Comparison of ENCODE assay signal across 8 mouse cellular contexts in the genomic region with DNA sequence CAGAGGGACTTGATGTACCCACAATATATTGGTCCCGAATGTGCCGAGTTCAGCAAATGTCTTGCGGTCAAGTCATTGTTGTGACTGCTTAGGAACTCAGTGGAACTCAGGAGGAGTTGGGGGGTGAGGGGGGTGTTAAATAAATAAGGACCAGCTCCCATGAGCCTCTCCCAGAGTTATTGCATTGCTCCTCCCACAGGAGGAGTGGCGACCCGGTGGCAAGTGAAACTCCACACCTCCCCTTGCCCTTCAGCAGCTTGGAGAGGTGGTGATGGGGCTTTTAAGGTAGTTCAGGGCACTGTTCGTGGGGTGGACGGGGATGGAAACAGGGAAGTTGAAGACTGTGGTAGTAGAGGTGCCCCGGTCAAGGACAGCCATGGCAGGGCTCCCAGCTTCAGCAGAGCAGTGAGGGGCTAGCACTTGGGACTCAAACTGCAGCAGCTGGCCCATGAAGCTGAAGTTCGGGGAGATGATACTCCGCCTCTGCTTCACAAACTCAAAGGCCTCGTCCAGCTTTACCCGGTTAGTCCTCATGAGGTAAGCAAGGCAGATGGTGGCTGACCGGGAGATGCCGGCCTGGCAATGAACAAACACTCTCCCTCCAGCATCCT. TPM values are rescaled to one million over a fixed set of nuclear protein-coding genes. Genes with fewer than 3 reads are reported as not detected.
A peak's percentile ranks its signal among the peaks of the same experiment; 100 is the strongest.
DNase-seq lines count a peak whose midpoint lies in the region; ATAC-seq and TF ChIP-seq lines count a peak whose summit lies in the region.

No protein-coding gene starts in this region.

- no peaks in the 10 kb centered on the region for H3K9me3 ChIP-seq in forebrain, embryonic 15.5 days
- H3K9me3 ChIP-seq in intestine, embryonic 16.5 days (ENCODE audit: control insufficient read depth, low read length), result no peaks in the 10 kb centered on the region
- no peaks in the 10 kb centered on the region for H3K9me3 ChIP-seq in lung, embryonic 15.5 days
- H3K9me3 ChIP-seq in stomach, postnatal 0 days (ENCODE audit: control insufficient read depth, low read length), result no peaks in the 10 kb centered on the region

- peaks cover 55% of the 10 kb centered on the region for H3K4me1 ChIP-seq in forebrain, embryonic 15.5 days
- H3K4me1 ChIP-seq in intestine, embryonic 16.5 days (ENCODE audit: control insufficient read depth, insufficient read depth, low read length), result peaks cover 34% of the 10 kb centered on the region
- peaks cover 71% of the 10 kb centered on the region for H3K4me1 ChIP-seq in lung, embryonic 15.5 days
- peaks cover 9% of the 10 kb centered on the region for H3K4me1 ChIP-seq in stomach, postnatal 0 days (replicated peaks; ENCODE audit: control insufficient read depth, insufficient read depth)

- no peaks in the 10 kb centered on the region for H3K36me3 ChIP-seq in forebrain, embryonic 15.5 days
- no peaks in the 10 kb centered on the region for H3K36me3 ChIP-seq in intestine, embryonic 16.5 days (ENCODE audit: control insufficient read depth, insufficient read depth, low read length)
- H3K36me3 ChIP-seq in lung, embryonic 15.5 days, result 0 out of 2 replicates have a peak, but pooled peaks cover 3% of the 10 kb centered on the region
- H3K36me3 ChIP-seq in stomach, postnatal 0 days (ENCODE audit: control insufficient read depth, insufficient read depth, low read length), result peaks cover 3% of the 10 kb centered on the region; the same call in 1 of the 2 replicates

- H3K4me2 ChIP-seq in forebrain, embryonic 15.5 days (replicated peaks), result peak overlapping the region; percentile 68
- H3K4me2 ChIP-seq in intestine, embryonic 16.5 days (ENCODE audit: low read depth, low read length), result peak overlapping the region; percentile 83
- peak overlapping the region; percentile 88 for H3K4me2 ChIP-seq in lung, embryonic 15.5 days
- peak overlapping the region; percentile 60 for H3K4me2 ChIP-seq in stomach, postnatal 0 days (replicated peaks; ENCODE audit: low read depth)

- peak overlapping the region; percentile 96 for H3K9ac ChIP-seq in forebrain, embryonic 15.5 days (replicated peaks)
- H3K9ac ChIP-seq in intestine, embryonic 16.5 days (ENCODE audit: low read depth, low read length), result peak overlapping the region; percentile 84
- peak overlapping the region; percentile 81 for H3K9ac ChIP-seq in lung, embryonic 15.5 days
- peak overlapping the region; percentile 94 for H3K9ac ChIP-seq in stomach, postnatal 0 days (ENCODE audit: low read length)

- no peak for TF ChIP-seq EP300 in stomach, postnatal 0 days (optimal IDR thresholded peaks at IDR 0.05)

- no peaks in the 10 kb centered on the region for H3K27me3 ChIP-seq in forebrain, embryonic 15.5 days
- H3K27me3 ChIP-seq in intestine, embryonic 16.5 days (replicated peaks; ENCODE audit: control insufficient read depth, insufficient read depth, low read length), result no peaks in the 10 kb centered on the region
- H3K27me3 ChIP-seq in lung, embryonic 15.5 days, result no peaks in the 10 kb centered on the region
- no peaks in the 10 kb centered on the region for H3K27me3 ChIP-seq in stomach, postnatal 0 days (ENCODE audit: control insufficient read depth, insufficient read depth, low read length)

- no peak for ATAC-seq in forebrain, embryonic 15.5 days (replicated peaks)
- ATAC-seq in intestine, embryonic 16.5 days, result no peak
- no peak for ATAC-seq in lung, embryonic 15.5 days (ENCODE audit: borderline replicate concordance, extremely low read depth, low FRiP score, low TSS enrichment)
- ATAC-seq in stomach, postnatal 0 days (ENCODE audit: low FRiP score, low TSS enrichment), result no peak
- no peak for ATAC-seq in inflammation-experienced regulatory T-cells, adult 6 months

- H3K27ac ChIP-seq in forebrain, embryonic 15.5 days (replicated peaks), result no peak overlapping the region
- no peak overlapping the region for H3K27ac ChIP-seq in intestine, embryonic 16.5 days (ENCODE audit: low read length)
- peak overlapping the region; percentile 34; the same call in 1 of the 2 replicates for H3K27ac ChIP-seq in lung, embryonic 15.5 days
- H3K27ac ChIP-seq in stomach, postnatal 0 days (replicated peaks), result peak overlapping the region; percentile 35

- H3K4me3 ChIP-seq in forebrain, embryonic 15.5 days, result peak overlapping the region; percentile 89
- peak overlapping the region; percentile 71 for H3K4me3 ChIP-seq in intestine, embryonic 16.5 days (ENCODE audit: low read length)
- H3K4me3 ChIP-seq in lung, embryonic 15.5 days, result peak overlapping the region; percentile 62
- H3K4me3 ChIP-seq in stomach, postnatal 0 days (ENCODE audit: low read depth, low read length), result peak overlapping the region; percentile 77

- DNase-seq in CD4-positive helper T cell, adult 2 months (ENCODE audit: low read depth, low spot score), result peak; percentile 61
- DNase-seq in ZHBTc4 (ENCODE audit: low read depth, low spot score), result peak; percentile 30
- no peak for DNase-seq in stomach, postnatal 0 days (ENCODE audit: low spot score)
- DNase-seq in spleen, postnatal 4 days (ENCODE audit: low spot score in 2 of 2), result no peak

- WGBS in forebrain, embryonic 15.5 days, result 74% methylated on average over 14 of the region's 14 CpGs
- WGBS in intestine, embryonic 16.5 days, result 74% methylated on average over 14 of the region's 14 CpGs
- 59% methylated on average over 14 of the region's 14 CpGs for WGBS in lung, embryonic 15.5 days
- WGBS in stomach, postnatal 0 days, result 64% methylated on average over 14 of the region's 14 CpGs

- TF ChIP-seq CTCF in stomach, postnatal 0 days (IDR thresholded peaks at IDR 0.05; ENCODE audit: low read depth), result no peak

RNA-seq across cellular contexts. Expression of gene Ergic1, which starts 55.2 kb away (rescaled TPM):
- polyA plus RNA-seq in forebrain, embryonic 15.5 days (2015; fragmentation: Nextera tagmentation; extraction: Ambion mirVana), result 90.4 and 98.7 TPM in 2 replicates
- polyA plus RNA-seq in intestine, embryonic 16.5 days (2015; fragmentation: Nextera tagmentation; extraction: Ambion mirVana), result 88.6 and 91.2 TPM in 2 replicates
- 97.3 and 102 TPM in 2 replicates for polyA plus RNA-seq in lung, embryonic 15.5 days (2015; fragmentation: Nextera tagmentation; extraction: Ambion mirVana)
- polyA plus RNA-seq in stomach, postnatal 0 days (2015; fragmentation: Nextera tagmentation; extraction: Ambion mirVana), result 64.2 and 65.5 TPM in 2 replicates
- 10 to 100 TPM; 35.9 to 50.4 (median 39.8) TPM for polyA plus RNA-seq in inflammation-experienced regulatory T-cells, adult 6 months (2017; shearing (Covaris generic))

RNA-seq across cellular contexts. Expression of gene Dusp1, which starts 55.8 kb away (rescaled TPM):
- polyA plus RNA-seq in forebrain, embryonic 15.5 days (2015; fragmentation: Nextera tagmentation; extraction: Ambion mirVana), result 46.3 and 50.0 TPM in 2 replicates
- polyA plus RNA-seq in intestine, embryonic 16.5 days (2015; fragmentation: Nextera tagmentation; extraction: Ambion mirVana), result 12.2 and 14.4 TPM in 2 replicates
- 23.1 and 25.9 TPM in 2 replicates for polyA plus RNA-seq in lung, embryonic 15.5 days (2015; fragmentation: Nextera tagmentation; extraction: Ambion mirVana)
- 27.7 and 33.1 TPM in 2 replicates for polyA plus RNA-seq in stomach, postnatal 0 days (2015; fragmentation: Nextera tagmentation; extraction: Ambion mirVana)
- 10 to 100 TPM; 31.4 to 56.0 (median 32.0) TPM for polyA plus RNA-seq in inflammation-experienced regulatory T-cells, adult 6 months (2017; shearing (Covaris generic))

Comparison
In these comparisons a context has a peak if more than half of its experiments do, and no peak if none do; other contexts are left out.
1. DNase-seq: peak in CD4-positive helper T cell, adult 2 months (single experiment) and ZHBTc4 (single experiment); none in stomach, postnatal 0 days (single experiment) and spleen, postnatal 4 days (0 of 2).
2. H3K27ac ChIP-seq: peak in lung, embryonic 15.5 days (single experiment) and stomach, postnatal 0 days (single experiment); none in forebrain, embryonic 15.5 days (single experiment) and intestine, embryonic 16.5 days (single experiment).
3. Peak in every context shown above with its lines, with median percentiles within 50 percentile points of each other: H3K4me2 ChIP-seq, H3K4me3 ChIP-seq and H3K9ac ChIP-seq.